Mouse (Mus musculus): ENCODE results near the gene Ier3. TPM values are rescaled to one million over a fixed set of nuclear protein-coding genes. Genes with fewer than 3 reads are reported as not detected.

Gene Ier3
- polyA plus RNA-seq, 1 experiment, result 16.8 TPM

GRCm38 (mm10) chr17:35810900-35811648 lies 10.4 kb upstream of the Ier3 start:
- no peak for DNase-seq (ENCODE audit: low read depth)

GRCm38 (mm10) chr17:35812307-35812706 lies 9.2 kb upstream of the Ier3 start:
- DNase-seq (ENCODE audit: low read depth), result no peak

GRCm38 (mm10) chr17:35812736-35813135 lies 8.7 kb upstream of the Ier3 start:
- DNase-seq (ENCODE audit: low read depth), result no peak

- no peak for DNase-seq (ENCODE audit: low read depth)
These were observed 8.2 kb upstream of the Ier3 start for GRCm38 (mm10) chr17:35813245-35813647.

GRCm38 (mm10) chr17:35813653-35814052 lies 7.8 kb upstream of the Ier3 start:
- no peak for DNase-seq (ENCODE audit: low read depth)

GRCm38 (mm10) chr17:35814678-35815077 lies 6.8 kb upstream of the Ier3 start:
- DNase-seq (ENCODE audit: low read depth), result no peak

GRCm38 (mm10) chr17:35815836-35816235 lies 5.6 kb upstream of the Ier3 start:
- no peak for DNase-seq (ENCODE audit: low read depth)

- no peak for DNase-seq (ENCODE audit: low read depth)
These were observed 4.8 kb upstream of the Ier3 start for GRCm38 (mm10) chr17:35816686-35817085.

- DNase-seq (ENCODE audit: low read depth), result no peak
These were observed 4.3 kb upstream of the Ier3 start for GRCm38 (mm10) chr17:35817226-35817625.

GRCm38 (mm10) chr17:35820111-35820510 lies 1.4 kb upstream of the Ier3 start:
- DNase-seq (ENCODE audit: low read depth), result no peak

GRCm38 (mm10) chr17:35822564-35822963 lies 1.1 kb downstream of the Ier3 start:
- no peak for DNase-seq (ENCODE audit: low read depth)

GRCm38 (mm10) chr17:35822964-35823937 lies 1.8 kb downstream of the Ier3 start, which contains the start of gene Flot1:
Flot1 (plus strand) TSS chr17:35823230.
- DNase-seq (ENCODE audit: low read depth), result no peak

- DNase-seq (ENCODE audit: low read depth), result no peak
These were observed 2.9 kb downstream of the Ier3 start for GRCm38 (mm10) chr17:35824402-35824801.

- no peak for DNase-seq (ENCODE audit: low read depth)
These were observed 3.8 kb downstream of the Ier3 start for GRCm38 (mm10) chr17:35825109-35825850.

- DNase-seq (ENCODE audit: low read depth), result no peak
These were observed 8.3 kb downstream of the Ier3 start for GRCm38 (mm10) chr17:35829737-35830136.

GRCm38 (mm10) chr17:35832400-35833238 lies 11.1 kb downstream of the Ier3 start:
- no peak for DNase-seq (ENCODE audit: low read depth)

GRCm38 (mm10) chr17:35833239-35833751 lies 11.8 kb downstream of the Ier3 start:
- no peak for DNase-seq (ENCODE audit: low read depth)

GRCm38 (mm10) chr17:35833894-35834293 lies 12.4 kb downstream of the Ier3 start:
- DNase-seq (ENCODE audit: low read depth), result no peak

GRCm38 (mm10) chr17:35834696-35835422 lies 13.4 kb downstream of the Ier3 start:
- DNase-seq (ENCODE audit: low read depth), result no peak

Data from gonadal fat pad, adult 2 months (tissue).